Mouse (Mus musculus): ENCODE measurements around the gene Ikbke. TPM values are rescaled to one million over a fixed set of nuclear protein-coding genes. Genes with fewer than 3 reads are reported as not detected.

The Ikbke gene
- polyA plus RNA-seq, 1 experiment from 2014 or later: 3.9 TPM

- 59% methylated on average over 1 of the region's 1 CpGs for WGBS (ENCODE audit: insufficient replicate concordance)
- H3K4me2 ChIP-seq (ENCODE audit: low read depth, low read length): peak overlapping the region; percentile 50
- no peak overlapping the region for H3K27ac ChIP-seq (ENCODE audit: low read depth)
- no peaks in the 10 kb centered on the region for H3K9me3 ChIP-seq (ENCODE audit: low read length)
- no peaks in the 10 kb centered on the region for H3K4me1 ChIP-seq (ENCODE audit: insufficient read depth)
- peak overlapping the region; percentile 46; the same call in 1 of the 2 replicates for H3K9ac ChIP-seq (replicated peaks)
- no peaks in the 10 kb centered on the region for H3K36me3 ChIP-seq (replicated peaks; ENCODE audit: insufficient read depth, low read length)
- ATAC-seq: peak; percentile 61; the same call in 1 of the 2 replicates
- no peaks in the 10 kb centered on the region for H3K27me3 ChIP-seq (ENCODE audit: insufficient read depth, low read length)
- no peak for DNase-seq
- TF ChIP-seq EP300 (IDR thresholded peaks at IDR 0.05; ENCODE audit: low read depth) (no peak), CTCF (IDR thresholded peaks at IDR 0.05; ENCODE audit: low read depth) (no peak)
- H3K4me3 ChIP-seq (ENCODE audit: low read depth, low read length): no peak overlapping the region
Observed at GRCm38 (mm10) chr1:131211655-131212054, 67.8 kb downstream of the Ikbke start.

GRCm38 (mm10) chr1:131209971-131210426 is 69.4 kb downstream of the Ikbke start:
- H3K9ac ChIP-seq (replicated peaks): no peak overlapping the region
- TF ChIP-seq CTCF (IDR thresholded peaks at IDR 0.05; ENCODE audit: low read depth) (no peak), EP300 (IDR thresholded peaks at IDR 0.05; ENCODE audit: low read depth) (no peak)
- DNase-seq (no peak), ATAC-seq (no peak)
- no peak overlapping the region for H3K4me3 ChIP-seq (ENCODE audit: low read depth, low read length)
- no peaks in the 10 kb centered on the region for H3K36me3 ChIP-seq (replicated peaks; ENCODE audit: insufficient read depth, low read length)
- no peak overlapping the region for H3K4me2 ChIP-seq (ENCODE audit: low read depth, low read length)
- H3K27ac ChIP-seq (ENCODE audit: low read depth): no peak overlapping the region
- WGBS (ENCODE audit: insufficient replicate concordance): 73% methylated on average over 8 of the region's 8 CpGs
- no peaks in the 10 kb centered on the region for H3K27me3 ChIP-seq (ENCODE audit: insufficient read depth, low read length)
- H3K4me1 ChIP-seq (ENCODE audit: insufficient read depth): no peaks in the 10 kb centered on the region
- H3K9me3 ChIP-seq (ENCODE audit: low read length): no peaks in the 10 kb centered on the region

- Histone ChIP-seq H3K9ac (replicated peaks) (no peak overlapping the region), H3K27ac (ENCODE audit: low read depth) (no peak overlapping the region), H3K36me3 (replicated peaks; ENCODE audit: insufficient read depth, low read length) (no peaks in the 10 kb centered on the region), H3K4me1 (ENCODE audit: insufficient read depth) (no peaks in the 10 kb centered on the region), H3K4me3 (ENCODE audit: low read depth, low read length) (no peak overlapping the region), H3K27me3 (ENCODE audit: insufficient read depth, low read length) (no peaks in the 10 kb centered on the region), H3K9me3 (ENCODE audit: low read length) (no peaks in the 10 kb centered on the region), H3K4me2 (ENCODE audit: low read depth, low read length) (no peak overlapping the region)
- DNase-seq (no peak), ATAC-seq (no peak)
- TF ChIP-seq CTCF (IDR thresholded peaks at IDR 0.05; ENCODE audit: low read depth) (no peak), EP300 (IDR thresholded peaks at IDR 0.05; ENCODE audit: low read depth) (no peak)
- 81% methylated on average over 6 of the region's 6 CpGs for whole genome bisulfite sequencing (ENCODE audit: insufficient replicate concordance)
Observed at GRCm38 (mm10) chr1:131208800-131209199, 70.6 kb downstream of the Ikbke start.

- Histone ChIP-seq H3K9ac (replicated peaks) (no peak overlapping the region), H3K27ac (ENCODE audit: low read depth) (no peak overlapping the region), H3K4me2 (ENCODE audit: low read depth, low read length) (no peak overlapping the region), H3K4me3 (ENCODE audit: low read depth, low read length) (no peak overlapping the region), H3K4me1 (ENCODE audit: insufficient read depth) (no peaks in the 10 kb centered on the region), H3K36me3 (replicated peaks; ENCODE audit: insufficient read depth, low read length) (no peaks in the 10 kb centered on the region), H3K27me3 (ENCODE audit: insufficient read depth, low read length) (no peaks in the 10 kb centered on the region), H3K9me3 (ENCODE audit: low read length) (no peaks in the 10 kb centered on the region)
- WGBS (ENCODE audit: insufficient replicate concordance): 87% methylated on average over 5 of the region's 5 CpGs
- no peak for ATAC-seq
- no peak for DNase-seq
- TF ChIP-seq EP300 (IDR thresholded peaks at IDR 0.05; ENCODE audit: low read depth): no peak
- no peak for TF ChIP-seq CTCF (IDR thresholded peaks at IDR 0.05; ENCODE audit: low read depth)
Observed at GRCm38 (mm10) chr1:131208081-131208480, 71.3 kb downstream of the Ikbke start.

- DNase-seq: peak; percentile 74
- Histone ChIP-seq H3K4me3 (ENCODE audit: low read depth, low read length) (no peak overlapping the region), H3K27ac (ENCODE audit: low read depth) (no peak overlapping the region), H3K4me1 (ENCODE audit: insufficient read depth) (no peaks in the 10 kb centered on the region), H3K27me3 (ENCODE audit: insufficient read depth, low read length) (no peaks in the 10 kb centered on the region), H3K4me2 (ENCODE audit: low read depth, low read length) (no peak overlapping the region), H3K9me3 (ENCODE audit: low read length) (no peaks in the 10 kb centered on the region), H3K36me3 (replicated peaks; ENCODE audit: insufficient read depth, low read length) (no peaks in the 10 kb centered on the region), H3K9ac (replicated peaks) (no peak overlapping the region)
- TF ChIP-seq EP300 (IDR thresholded peaks at IDR 0.05; ENCODE audit: low read depth): no peak
- TF ChIP-seq CTCF (IDR thresholded peaks at IDR 0.05; ENCODE audit: low read depth): peak; percentile 77
- 12% methylated on average over 5 of the region's 5 CpGs for WGBS (ENCODE audit: insufficient replicate concordance)
- ATAC-seq: no peak
Observed at GRCm38 (mm10) chr1:131207531-131207930, 71.9 kb downstream of the Ikbke start.

- no peak overlapping the region for H3K4me2 ChIP-seq (ENCODE audit: low read depth, low read length)
- WGBS (ENCODE audit: insufficient replicate concordance): 76% methylated on average over 5 of the region's 5 CpGs
- 0 out of 2 replicates have a peak, but pooled peaks cover 2% of the 10 kb centered on the region for H3K4me1 ChIP-seq (ENCODE audit: insufficient read depth)
- no peak overlapping the region for H3K4me3 ChIP-seq (ENCODE audit: low read depth, low read length)
- no peaks in the 10 kb centered on the region for H3K27me3 ChIP-seq (ENCODE audit: insufficient read depth, low read length)
- no peak overlapping the region for H3K27ac ChIP-seq (ENCODE audit: low read depth)
- TF ChIP-seq EP300 (IDR thresholded peaks at IDR 0.05; ENCODE audit: low read depth): no peak
- TF ChIP-seq CTCF (IDR thresholded peaks at IDR 0.05; ENCODE audit: low read depth): no peak
- no peaks in the 10 kb centered on the region for H3K36me3 ChIP-seq (replicated peaks; ENCODE audit: insufficient read depth, low read length)
- no peak overlapping the region for H3K9ac ChIP-seq (replicated peaks)
- DNase-seq: no peak
- H3K9me3 ChIP-seq (ENCODE audit: low read length): no peaks in the 10 kb centered on the region
- ATAC-seq: no peak
Observed at GRCm38 (mm10) chr1:131206342-131206741, 73.1 kb downstream of the Ikbke start.

GRCm38 (mm10) chr1:131204461-131204860 is 74.9 kb downstream of the Ikbke start:
- Histone ChIP-seq H3K9ac (replicated peaks) (no peak overlapping the region), H3K4me2 (ENCODE audit: low read depth, low read length) (no peak overlapping the region), H3K36me3 (replicated peaks; ENCODE audit: insufficient read depth, low read length) (no peaks in the 10 kb centered on the region), H3K27me3 (ENCODE audit: insufficient read depth, low read length) (no peaks in the 10 kb centered on the region), H3K4me1 (ENCODE audit: insufficient read depth) (peaks cover 9% of the 10 kb centered on the region; the same call in 1 of the 2 replicates), H3K9me3 (ENCODE audit: low read length) (no peaks in the 10 kb centered on the region), H3K4me3 (ENCODE audit: low read depth, low read length) (no peak overlapping the region), H3K27ac (ENCODE audit: low read depth) (no peak overlapping the region)
- 49% methylated on average over 8 of the region's 8 CpGs for WGBS (ENCODE audit: insufficient replicate concordance)
- no peak for DNase-seq
- TF ChIP-seq EP300 (IDR thresholded peaks at IDR 0.05; ENCODE audit: low read depth) (no peak), CTCF (IDR thresholded peaks at IDR 0.05; ENCODE audit: low read depth) (no peak)
- no peak for ATAC-seq

Other genes with a start within 250 kb of the Ikbke start
- gene Mapkapk2, start 181.8 kb downstream of the Ikbke start, polyA plus RNA-seq (2015; fragmentation: Nextera tagmentation; extraction: Ambion mirVana): 18.3 and 19.6 TPM in 2 replicates
- gene Dyrk3, start 141.3 kb downstream of the Ikbke start, polyA plus RNA-seq (2015; fragmentation: Nextera tagmentation; extraction: Ambion mirVana): 9.5 and 10.3 TPM in 2 replicates
- 18.2 and 19.0 TPM in 2 replicates for gene Eif2d, start 126.4 kb downstream of the Ikbke start, polyA plus RNA-seq (2015; fragmentation: Nextera tagmentation; extraction: Ambion mirVana)
- 7.7 and 8.0 TPM in 2 replicates for gene Rassf5, start 34.3 kb downstream of the Ikbke start, polyA plus RNA-seq (2015; fragmentation: Nextera tagmentation; extraction: Ambion mirVana)
- gene Srgap2, start 247.7 kb upstream of the Ikbke start, polyA plus RNA-seq (2015; fragmentation: Nextera tagmentation; extraction: Ambion mirVana): 4.1 TPM in 2 replicates
- gene Fam72a, start 248.3 kb upstream of the Ikbke start, polyA plus RNA-seq (2015; fragmentation: Nextera tagmentation; extraction: Ambion mirVana): 1.2 and 1.5 TPM in 2 replicates